Mouse (Mus musculus) MEL (cell line): Measurements from ENCODE around the gene Slc17a3. TPM values are rescaled to one million over a fixed set of nuclear protein-coding genes. Genes with fewer than 3 reads are reported as not detected.

Experiments
- DNase-seq: peaks from one replicate; pipeline ENCODE4 v3.0.0; 2011; ENCODE audit warnings: low read depth, low spot score
- H3K27ac ChIP-seq: 2 replicates; pipeline ENCODE4 v1.5.1; 2012; ENCODE audit warnings: low read depth, mild to moderate bottlenecking, control low read depth, low read length, moderate library complexity; ENCODE audit not compliant: control insufficient read depth
- H3K27me3 ChIP-seq, 2 experiments: fragments of 150-350 bp in 1 of 2; sonication (generic) in 1 of 2; 2 replicates each; pipeline ENCODE4 v1.6.1; 2012; ENCODE audit warnings: low read length in 2 of 2, mild to moderate bottlenecking in 2 of 2, improper control_type of control experiment in 1 of 2, moderate library complexity in 1 of 2; ENCODE audit not compliant: insufficient read depth in 2 of 2, control insufficient read depth in 1 of 2
- H3K36me3 ChIP-seq, 2 experiments: 2 replicates each; pipeline ENCODE4 v1.6.1; 2012 to 2014; ENCODE audit warnings: low read length in 2 of 2, improper control_type of control experiment in 1 of 2, inconsistent platforms in 1 of 2, mild to moderate bottlenecking in 1 of 2; ENCODE audit not compliant: insufficient read depth in 2 of 2, control insufficient read depth in 1 of 2
- H3K4me1 ChIP-seq, 2 experiments: fragments of 150-350 bp in 1 of 2; sonication (generic) in 1 of 2; 2 replicates each; pipeline ENCODE4 v1.6.1; 2012; ENCODE audit warnings: low read length in 2 of 2, improper control_type of control experiment in 1 of 2, mild to moderate bottlenecking in 1 of 2; ENCODE audit not compliant: insufficient read depth in 2 of 2, control insufficient read depth in 1 of 2
- H3K4me3 ChIP-seq, 2 experiments: fragments of 150-350 bp in 1 of 2; sonication (generic) in 1 of 2; 2 replicates each; pipeline ENCODE4 v1.5.1; 2012; ENCODE audit warnings: low read depth in 2 of 2, low read length in 2 of 2, mild to moderate bottlenecking in 2 of 2, moderate library complexity in 2 of 2, control low read depth in 1 of 2, improper control_type of control experiment in 1 of 2; ENCODE audit not compliant: control insufficient read depth in 1 of 2, insufficient read depth in 1 of 2
- H3K79me2 ChIP-seq: 2 replicates; pipeline ENCODE4 v1.6.1; 2012; ENCODE audit warnings: mild to moderate bottlenecking, low read length, moderate library complexity; ENCODE audit not compliant: control insufficient read depth, poor library complexity, insufficient read depth
- H3K9ac ChIP-seq: 2 replicates; pipeline ENCODE4 v1.6.1; 2012; ENCODE audit warnings: low read depth, mild to moderate bottlenecking, control low read depth, low read length, moderate library complexity; ENCODE audit not compliant: control insufficient read depth, poor library complexity, severe bottlenecking
- H3K9me3 ChIP-seq: fragments of 150-350 bp; sonication (generic); replicated peaks from 2 replicates; pipeline ENCODE4 v1.6.1; 2012; ENCODE audit warnings: mild to moderate bottlenecking, low read length, improper control_type of control experiment, moderate library complexity; ENCODE audit not compliant: insufficient read depth
- BHLHE40 ChIP-seq: IDR thresholded peaks from 2 replicates; pipeline ENCODE4 v1.6.1; 2012; ENCODE audit warnings: low read depth, mild to moderate bottlenecking, inconsistent platforms, low read length, improper control_type of control experiment, borderline replicate concordance
- EP300 ChIP-seq, 2 experiments: IDR thresholded peaks; 2 replicates each; pipeline ENCODE4 v1.6.1; 2011; ENCODE audit warnings: improper control_type of control experiment in 2 of 2, low read length in 2 of 2, low read depth in 1 of 2, mild to moderate bottlenecking in 1 of 2
- ETS1 ChIP-seq: IDR thresholded peaks from 2 replicates; pipeline ENCODE4 v1.6.1; 2012; ENCODE audit warnings: low read depth, mild to moderate bottlenecking, inconsistent platforms, low read length, improper control_type of control experiment, moderate library complexity
- GABPA ChIP-seq: IDR thresholded peaks from 2 replicates; pipeline ENCODE4 v1.6.1; 2012; ENCODE audit warnings: low read depth, mild to moderate bottlenecking, inconsistent platforms, low read length, improper control_type of control experiment, moderate library complexity
- GATA1 ChIP-seq: IDR thresholded peaks from 2 replicates; pipeline ENCODE4 v1.6.1; 2011; ENCODE audit warnings: low read depth, low read length, improper control_type of control experiment
- HCFC1 ChIP-seq: IDR thresholded peaks from 2 replicates; pipeline ENCODE4 v1.6.1; 2012; ENCODE audit warnings: low read depth, mild to moderate bottlenecking, inconsistent platforms, low read length, improper control_type of control experiment, moderate library complexity
- MAFK ChIP-seq: IDR thresholded peaks from 2 replicates; pipeline ENCODE4 v1.6.1; 2011; ENCODE audit warnings: low read depth, mild to moderate bottlenecking, low read length, improper control_type of control experiment, borderline replicate concordance
- MEF2A ChIP-seq: IDR thresholded peaks from 2 replicates; pipeline ENCODE4 v1.6.1; 2014; ENCODE audit warnings: low read depth, mild to moderate bottlenecking, inconsistent platforms, low read length, improper control_type of control experiment; ENCODE audit not compliant: poor library complexity, insufficient replicate concordance, severe bottlenecking; ENCODE audit errors: extremely low read depth
- NELFE ChIP-seq: IDR thresholded peaks from 2 replicates; pipeline ENCODE4 v1.6.1; 2011; ENCODE audit warnings: low read depth, low read length, improper control_type of control experiment
- SMC3 ChIP-seq: IDR thresholded peaks from 2 replicates; pipeline ENCODE4 v1.6.1; 2011; ENCODE audit warnings: low read depth, low read length, improper control_type of control experiment
- USF1 ChIP-seq: IDR thresholded peaks from 2 replicates; pipeline ENCODE4 v1.6.1; 2014; ENCODE audit warnings: low read depth, mild to moderate bottlenecking, inconsistent platforms, low read length, improper control_type of control experiment, moderate library complexity
- ZNF384 ChIP-seq: IDR thresholded peaks from 2 replicates; pipeline ENCODE4 v1.6.1; 2012; ENCODE audit warnings: low read depth, mild to moderate bottlenecking, inconsistent platforms, low read length, improper control_type of control experiment
- polyA plus RNA-seq, 2 experiments: library from polyadenylated mRNA; stranded (reverse) in 1 of 2; unstranded in 1 of 2; fragments of >175 nt in 1 of 2; fragments of >200 nt in 1 of 2; gene quantifications; 2 replicates each; pipeline versions ENCODE4 v1.2.1 to v1.2.4; 2012; ENCODE audit warnings: low replicate concordance in 2 of 2, low read depth in 1 of 2; ENCODE audit not compliant: insufficient read length in 2 of 2, insufficient read depth in 1 of 2, missing spikeins in 1 of 2
- total RNA-seq: library from RNA; depleted of rRNA; stranded (reverse); fragments of 300-350 nt; gene quantifications from 2 replicates; pipeline ENCODE4 v1.2.3, GENCODE M21; 2012; rRNA removed

Gene Slc17a3
- total and polyA plus RNA-seq, 3 experiments = not detected

DNA sequence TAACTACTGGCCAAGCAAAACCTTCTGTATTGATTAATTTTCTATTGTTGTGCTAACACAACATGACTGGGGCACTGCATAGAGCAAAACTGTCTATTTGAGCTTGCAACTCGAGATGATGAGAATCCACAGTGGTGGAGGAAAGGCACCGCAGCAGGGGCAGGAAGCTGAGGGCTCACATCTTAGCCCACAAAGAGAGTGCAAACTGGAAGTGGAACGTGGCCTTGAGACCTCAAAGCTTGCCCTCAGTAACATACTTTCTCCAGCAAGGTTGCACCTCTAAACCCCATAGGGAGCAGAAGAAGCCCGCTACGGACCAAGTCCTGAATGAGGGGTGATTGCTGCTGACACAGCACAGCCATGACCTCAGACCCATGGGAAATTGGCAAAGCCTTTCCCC lies 70.9 kb downstream of the Slc17a3 start:
- Histone ChIP-seq H3K27me3 (no peaks in the 10 kb centered on the region; a peak in 2 of 4 replicates), H3K27ac (no peak overlapping the region), H3K9ac (no peak overlapping the region), H3K9me3 (no peaks in the 10 kb centered on the region), H3K4me1 (peaks cover 21 to 34% of the 10 kb centered on the region in 2 experiments), H3K4me3 (no peak overlapping the region), H3K36me3 (peaks cover 0 to 39% of the 10 kb centered on the region in 2 experiments; a peak in 2 of 4 replicates), H3K79me2 (no peaks in the 10 kb centered on the region)
- DNase-seq = no peak
- no peak for TF ChIP-seq USF1
- no peak for TF ChIP-seq EP300 (IDR thresholded peaks at IDR 0.05; ENCODE audit: low read depth in 1 of 2, low read length in 2 of 2)
- no peak for TF ChIP-seq BHLHE40
- TF ChIP-seq SMC3 = no peak
- no peak for TF ChIP-seq ETS1
- no peak for TF ChIP-seq MEF2A
- no peak for TF ChIP-seq GATA1
- no peak for TF ChIP-seq ZNF384
- TF ChIP-seq NELFE = no peak
- no peak for TF ChIP-seq HCFC1
- TF ChIP-seq MAFK = no peak
- no peak for TF ChIP-seq GABPA

Other genes starting within 250 kb of the Slc17a3 start
- gene Hist1h2be, start 218.3 kb upstream of the Slc17a3 start, total RNA-seq = 237 and 340 TPM in 2 replicates
- gene Hist1h2be, start 218.3 kb upstream of the Slc17a3 start, polyA plus RNA-seq = under 1 TPM in 1 of 2 experiments, not detected in 1; 0.49 TPM
- gene Hist1h1e, start 216.9 kb upstream of the Slc17a3 start, total RNA-seq = 268 and 340 TPM in 2 replicates
- 1 to 10 TPM in 1 of 2 experiments, not detected in 1; 1.6 TPM for gene Hist1h1e, start 216.9 kb upstream of the Slc17a3 start, polyA plus RNA-seq
- 123 and 153 TPM in 2 replicates for gene Hist1h2ac, start 155.5 kb upstream of the Slc17a3 start, total RNA-seq
- under 1 TPM in 1 of 2 experiments, not detected in 1; 0.15 TPM for gene Hist1h2ac, start 155.5 kb upstream of the Slc17a3 start, polyA plus RNA-seq
- gene Hist1h2bc, start 155.2 kb upstream of the Slc17a3 start, total RNA-seq = 694 and 982 TPM in 2 replicates
- gene Hist1h2bc, start 155.2 kb upstream of the Slc17a3 start, polyA plus RNA-seq = 1 to 10 TPM in 1 of 2 experiments, not detected in 1; 3.1 TPM
- gene Hist1h1t, start 143.6 kb upstream of the Slc17a3 start, total RNA-seq = 2.7 and 6.3 TPM in 2 replicates
- gene Hist1h1t, start 143.6 kb upstream of the Slc17a3 start, polyA plus RNA-seq = not detected
- 1,967 and 2,008 TPM in 2 replicates for gene Hist1h4c, start 141.0 kb upstream of the Slc17a3 start, total RNA-seq
- 1 to 10 TPM in 1 of 2 experiments, not detected in 1; 4.1 TPM for gene Hist1h4c, start 141.0 kb upstream of the Slc17a3 start, polyA plus RNA-seq
- gene Hfe, start 128.6 kb upstream of the Slc17a3 start, total RNA-seq = not detected in 2 replicates
- gene Hfe, start 128.6 kb upstream of the Slc17a3 start, polyA plus RNA-seq = not detected
- 348 and 479 TPM in 2 replicates for gene Hist1h1c, start 100.6 kb upstream of the Slc17a3 start, total RNA-seq
- 1 to 10 TPM in 1 of 2 experiments, not detected in 1; 3.8 TPM for gene Hist1h1c, start 100.6 kb upstream of the Slc17a3 start, polyA plus RNA-seq
- gene Hist1h3c, start 93.8 kb upstream of the Slc17a3 start, total RNA-seq = 1,651 and 2,239 TPM in 2 replicates
- gene Hist1h3c, start 93.8 kb upstream of the Slc17a3 start, polyA plus RNA-seq = 1 to 10 TPM in 1 of 2 experiments, not detected in 1; 1.7 TPM
- gene Hist1h2bb, start 92.7 kb upstream of the Slc17a3 start, total RNA-seq = 2,278 and 3,150 TPM in 2 replicates
- gene Hist1h2bb, start 92.7 kb upstream of the Slc17a3 start, polyA plus RNA-seq = 1 to 10 TPM in 1 of 2 experiments, not detected in 1; 3.2 TPM
- 2,219 and 2,780 TPM in 2 replicates for gene Hist1h2ab, start 88.3 kb upstream of the Slc17a3 start, total RNA-seq
- 1 to 10 TPM in 1 of 2 experiments, not detected in 1; 8.0 TPM for gene Hist1h2ab, start 88.3 kb upstream of the Slc17a3 start, polyA plus RNA-seq
- 1,725 and 2,102 TPM in 2 replicates for gene Hist1h3b, start 87.2 kb upstream of the Slc17a3 start, total RNA-seq
- gene Hist1h3b, start 87.2 kb upstream of the Slc17a3 start, polyA plus RNA-seq = 1 to 10 TPM in 1 of 2 experiments, not detected in 1; 6.6 TPM
- gene Hist1h4b, start 82.4 kb upstream of the Slc17a3 start, total RNA-seq = 3,071 and 3,339 TPM in 2 replicates
- 10 to 100 TPM in 1 of 2 experiments, not detected in 1; 19.0 TPM for gene Hist1h4b, start 82.4 kb upstream of the Slc17a3 start, polyA plus RNA-seq
- gene Hist1h4a, start 78.2 kb upstream of the Slc17a3 start, total RNA-seq = 2,939 and 3,025 TPM in 2 replicates
- 1 to 10 TPM in 1 of 2 experiments, not detected in 1; 9.8 TPM for gene Hist1h4a, start 78.2 kb upstream of the Slc17a3 start, polyA plus RNA-seq
- gene Hist1h3a, start 77.0 kb upstream of the Slc17a3 start, total RNA-seq = 1,097 and 1,298 TPM in 2 replicates
- gene Hist1h3a, start 77.0 kb upstream of the Slc17a3 start, polyA plus RNA-seq = 1 to 10 TPM in 1 of 2 experiments, not detected in 1; 6.5 TPM
- 2,211 and 2,669 TPM in 2 replicates for gene Hist1h1a, start 75.8 kb upstream of the Slc17a3 start, total RNA-seq
- gene Hist1h1a, start 75.8 kb upstream of the Slc17a3 start, polyA plus RNA-seq = 1 to 10 TPM in 1 of 2 experiments, not detected in 1; 4.1 TPM
- not detected in 2 replicates for gene Trim38, start 69.5 kb upstream of the Slc17a3 start, total RNA-seq
- gene Trim38, start 69.5 kb upstream of the Slc17a3 start, polyA plus RNA-seq = not detected
- gene Slc17a2, start 32.4 kb upstream of the Slc17a3 start, total RNA-seq = not detected in 2 replicates
- gene Slc17a2, start 32.4 kb upstream of the Slc17a3 start, polyA plus RNA-seq = not detected
- gene Slc17a1, start 28.3 kb downstream of the Slc17a3 start, total RNA-seq = not detected in 2 replicates
- not detected for gene Slc17a1, start 28.3 kb downstream of the Slc17a3 start, polyA plus RNA-seq
- gene Slc17a4, start 75.6 kb downstream of the Slc17a3 start, total RNA-seq = 0.20 TPM in 1 of 2 replicates, not detected in the other
- gene Slc17a4, start 75.6 kb downstream of the Slc17a3 start, polyA plus RNA-seq = under 1 TPM in 1 of 2 experiments, not detected in 1; 0.54 TPM
- gene Hist1h2ba, start 94.7 kb downstream of the Slc17a3 start, total RNA-seq = not detected in 2 replicates
- gene Hist1h2ba, start 94.7 kb downstream of the Slc17a3 start, polyA plus RNA-seq = under 1 TPM in 1 of 2 experiments, not detected in 1; 0.58 TPM
- gene Hist1h2aa, start 95.0 kb downstream of the Slc17a3 start, total RNA-seq = not detected in 2 replicates
- gene Hist1h2aa, start 95.0 kb downstream of the Slc17a3 start, polyA plus RNA-seq = 1 to 10 TPM in 1 of 2 experiments, not detected in 1; 1.6 TPM
- gene Scgn, start 151.8 kb downstream of the Slc17a3 start, total RNA-seq = not detected in 2 replicates
- not detected for gene Scgn, start 151.8 kb downstream of the Slc17a3 start, polyA plus RNA-seq